9 mouse cellular contexts compared by ENCODE assay signal in the genomic region with DNA sequence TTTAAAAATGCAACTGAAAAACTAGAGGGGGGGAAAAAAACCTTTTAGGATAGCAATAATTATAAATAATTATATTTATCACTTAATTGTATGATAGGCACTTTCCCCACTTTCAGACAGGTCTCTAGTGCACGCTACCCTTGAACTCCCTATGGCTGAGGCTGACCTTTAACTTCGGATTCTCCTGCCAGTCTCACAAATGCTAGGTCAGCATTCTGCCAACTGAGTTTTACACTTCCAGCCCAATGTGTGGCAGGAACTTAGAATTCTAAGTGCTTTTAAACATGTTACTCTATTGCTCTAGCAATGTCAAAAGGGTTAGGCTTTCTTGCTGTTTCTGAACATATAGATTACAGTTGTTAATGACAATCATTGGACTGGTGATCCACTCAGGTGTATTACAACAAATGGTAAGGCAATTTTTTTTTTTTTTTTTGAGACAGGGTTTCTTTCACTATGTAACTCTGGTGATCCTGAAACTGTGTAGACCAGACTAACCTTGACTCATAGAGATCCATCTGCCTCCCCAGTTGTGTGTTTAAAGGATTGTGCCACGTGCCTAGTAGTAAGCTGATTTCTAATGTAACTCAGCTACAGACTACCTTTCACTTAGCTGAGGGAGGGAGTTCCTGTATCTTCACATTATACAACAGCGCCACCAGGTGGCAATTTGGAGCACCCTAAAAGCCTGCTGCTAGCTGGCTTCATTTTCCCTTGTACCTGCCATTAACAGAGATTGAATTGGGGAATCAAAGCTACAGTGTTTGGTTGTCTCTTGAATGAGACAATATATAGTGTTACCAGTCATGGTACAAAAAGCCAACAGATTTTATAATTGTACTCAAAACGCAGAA. TPM values are rescaled to one million over a fixed set of nuclear protein-coding genes. Genes with fewer than 3 reads are reported as not detected.
A peak's percentile ranks its signal among the peaks of the same experiment; 100 is the strongest.
DNase-seq lines count a peak whose midpoint lies in the region; ATAC-seq and TF ChIP-seq lines count a peak whose summit lies in the region.
"Had no signal": no experiment of that assay in that cellular context is flagged by ENCODE, and none has a peak within 500 bp of the region (broad histone marks: within the 10 kb centered on the region; RNA-seq: fewer than 3 reads in every experiment).

No protein-coding gene starts in this region.

- TF ChIP-seq CTCF in ES-Bruce4 (IDR thresholded peaks at IDR 0.05; ENCODE audit: low read depth, low read length): peak; percentile 60

- H3K9me3 ChIP-seq in ES-Bruce4 (replicated peaks; ENCODE audit: control insufficient read depth, insufficient read depth, low read length, poor library complexity, severe bottlenecking): no peaks in the 10 kb centered on the region
- H3K9me3 ChIP-seq: limb, embryonic 13.5 days had no signal

- no peak overlapping the region for H3K27ac ChIP-seq in ES-Bruce4 (ENCODE audit: insufficient read depth, low read length)
- H3K27ac ChIP-seq: limb, embryonic 13.5 days had no signal

- no peaks in the 10 kb centered on the region for H3K27me3 ChIP-seq in ES-Bruce4 (ENCODE audit: control insufficient read depth, insufficient read depth, low read length, poor library complexity, severe bottlenecking)
- H3K27me3 ChIP-seq: limb, embryonic 13.5 days had no signal

- ATAC-seq in granulocyte monocyte progenitor cell, adult 5-6 weeks (replicated peaks; ENCODE audit: poor library complexity, severe bottlenecking): peak; percentile 84

- no peak for TF ChIP-seq POLR2A in ES-Bruce4 (IDR thresholded peaks at IDR 0.05; ENCODE audit: insufficient read depth, low read length)

- DNase-seq in adrenal gland, postnatal 10 days: peak; percentile 87
- peak; percentile 64 for DNase-seq in embryo, embryonic 9.5 days (ENCODE audit: extremely low spot score)
- peak; percentile 83 to 91 for DNase-seq in kidney, postnatal 25 days
- DNase-seq in lung, adult 18-20 months: peak; percentile 64 to 79
- DNase-seq in ovary, postnatal 14 days (ENCODE audit: low spot score): peak; percentile 67
- DNase-seq in thymus, postnatal 14 days: peak; percentile 82

- TF ChIP-seq EP300 in ES-Bruce4 (IDR thresholded peaks at IDR 0.05; ENCODE audit: insufficient read depth, low read depth, low read length): no peak

- H3K36me3 ChIP-seq in ES-Bruce4 (ENCODE audit: control insufficient read depth, insufficient read depth, low read length, poor library complexity, severe bottlenecking): peaks cover 51% of the 10 kb centered on the region

- H3K4me1 ChIP-seq in ES-Bruce4 (ENCODE audit: control insufficient read depth, insufficient read depth, low read length): no peaks in the 10 kb centered on the region

- no peak overlapping the region for H3K4me3 ChIP-seq in ES-Bruce4 (ENCODE audit: low read depth, low read length)
- H3K4me3 ChIP-seq: limb, embryonic 13.5 days had no signal

- no peak overlapping the region; the same call in 1 of the 2 replicates for H3K9ac ChIP-seq in ES-Bruce4 (ENCODE audit: low read depth, poor library complexity, severe bottlenecking)
- H3K9ac ChIP-seq: limb, embryonic 13.5 days had no signal

RNA-seq across cellular contexts. Expression of gene Utp4, which starts 5.9 kb away (rescaled TPM):
- 109 and 113 TPM in 2 replicates for polyA plus RNA-seq in ES-Bruce4 (2011; ENCODE audit: insufficient read depth, insufficient read length, low read depth, missing spikeins)
- total RNA-seq in adrenal gland, postnatal 10 days (2021): 10 to 100 TPM; 36.2 to 40.8 TPM
- total RNA-seq in granulocyte monocyte progenitor cell, adult 5-6 weeks (2014; fragmentation: Nextera tagmentation): 55.7 and 56.0 TPM in 2 replicates
- total RNA-seq in granulocyte monocyte progenitor cell, adult 5-6 weeks (2017): 50.3 and 57.8 TPM in 2 replicates

RNA-seq across cellular contexts. Expression of gene Has3, which starts 17.5 kb away (rescaled TPM):
- polyA plus RNA-seq in ES-Bruce4 (2011; ENCODE audit: insufficient read depth, insufficient read length, low read depth, missing spikeins): 0.18 and 0.46 TPM in 2 replicates
- 1 to 10 TPM in 1 of 2 experiments, under 1 TPM in 1; 0.96 to 2.2 TPM for total RNA-seq in adrenal gland, postnatal 10 days (2021)
- total RNA-seq in granulocyte monocyte progenitor cell, adult 5-6 weeks (2014; fragmentation: Nextera tagmentation): not detected in 2 replicates
- total RNA-seq in granulocyte monocyte progenitor cell, adult 5-6 weeks (2017): 0.17 and 0.77 TPM in 2 replicates

RNA-seq across cellular contexts. Expression of gene Sntb2, which starts 48.0 kb away (rescaled TPM):
- 21.9 and 26.5 TPM in 2 replicates for polyA plus RNA-seq in ES-Bruce4 (2011; ENCODE audit: insufficient read depth, insufficient read length, low read depth, missing spikeins)
- 10 to 100 TPM; 23.5 to 30.0 TPM for total RNA-seq in adrenal gland, postnatal 10 days (2021)
- total RNA-seq in granulocyte monocyte progenitor cell, adult 5-6 weeks (2014; fragmentation: Nextera tagmentation): 5.4 and 7.1 TPM in 2 replicates
- 5.9 and 6.2 TPM in 2 replicates for total RNA-seq in granulocyte monocyte progenitor cell, adult 5-6 weeks (2017)
